Mouse (Mus musculus) forebrain, embryonic 14.5 days (tissue): ENCODE measurements around the gene Adgra3. TPM values are rescaled to one million over a fixed set of nuclear protein-coding genes. Genes with fewer than 3 reads are reported as not detected.

Experiments
- ATAC-seq: fragments of 200-750 bp; cut with Nextera tagmentation; 2 replicates; pipeline ENCODE4 v1.8.0; 2017; ENCODE audit warnings: mild to moderate bottlenecking, moderate library complexity
- DNase-seq: peaks from one replicate; pipeline ENCODE4 v3.0.0-alpha.2; 2015; ENCODE audit warnings: low spot score
- H3K27ac ChIP-seq: fragments of 300-500 bp; sonication (generic); 2 replicates; pipeline ENCODE4 v1.5.1; 2014; ENCODE audit warnings: low read depth, mild to moderate bottlenecking, control low read depth, low read length, moderate library complexity
- H3K27me3 ChIP-seq: fragments of 300-500 bp; sonication (generic); replicated peaks from 2 replicates; pipeline ENCODE4 v1.6.1; 2014; ENCODE audit warnings: low read length, control low read depth, mixed read lengths; ENCODE audit not compliant: control insufficient read depth, insufficient read depth
- H3K36me3 ChIP-seq: fragments of 300-500 bp; sonication (generic); 2 replicates; pipeline ENCODE4 v1.6.1; 2014; ENCODE audit warnings: low read length, control low read depth; ENCODE audit not compliant: control insufficient read depth, insufficient read depth
- H3K4me1 ChIP-seq: fragments of 300-500 bp; sonication (generic); 2 replicates; pipeline ENCODE4 v1.6.1; 2014; ENCODE audit warnings: antibody characterized with exemption, low read length, control low read depth; ENCODE audit not compliant: control insufficient read depth, insufficient read depth
- H3K4me2 ChIP-seq: fragments of 300-500 bp; sonication (generic); 2 replicates; pipeline ENCODE4 v1.6.1; 2014; ENCODE audit warnings: mild to moderate bottlenecking, control low read depth, low read length
- H3K4me3 ChIP-seq: fragments of 300-500 bp; sonication (generic); 2 replicates; pipeline ENCODE4 v1.5.1; 2014; ENCODE audit warnings: low read depth, low read length, control low read depth
- H3K9ac ChIP-seq: fragments of 300-500 bp; sonication (generic); 2 replicates; pipeline ENCODE4 v1.6.1; 2014; ENCODE audit warnings: mild to moderate bottlenecking, low read length, control low read depth, moderate library complexity
- H3K9me3 ChIP-seq: fragments of 300-500 bp; sonication (generic); replicated peaks from 2 replicates; pipeline ENCODE4 v1.6.1; 2016; ENCODE audit warnings: low read length, control low read depth, mixed read lengths; ENCODE audit not compliant: control insufficient read depth
- WGBS: fragments of 180-500 bp; shearing (Covaris S2); extraction: QIAGEN DNeasy Blood & Tissue Kit; methylation state at CpG from one replicate; pipeline ENCODE4 v1.1.7; 2014; 5-methylcytosine and 5-hydroxymethylcytosine counted together
- polyA plus RNA-seq: library from polyadenylated mRNA; unstranded; fragments of >200 nt; fragmentation: Nextera tagmentation; extraction: Ambion mirVana; gene quantifications from 2 replicates; pipeline ENCODE4 v1.2.1, GENCODE M21; 2014

Adgra3 gene
- polyA plus RNA-seq, 1 experiment from 2014 or later: 20.8 TPM

DNA sequence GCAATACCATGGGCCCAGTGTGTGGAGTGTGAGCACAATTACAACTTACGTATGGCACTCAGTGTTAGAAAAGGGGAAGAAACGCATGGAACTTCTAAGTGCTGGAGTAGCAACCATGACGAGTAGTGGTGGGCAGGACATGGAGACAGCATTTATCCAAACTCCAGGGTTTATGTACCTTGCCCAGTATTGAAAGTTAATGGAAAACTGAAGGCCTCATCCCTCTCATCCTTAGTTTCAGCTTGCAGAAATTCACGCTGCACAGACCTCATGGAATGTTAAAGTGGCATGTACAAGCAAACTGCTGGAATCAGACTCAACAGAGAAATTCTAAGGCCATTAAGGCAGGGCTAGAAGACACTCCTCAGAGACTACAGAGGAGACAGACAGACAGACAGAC is 84.6 kb downstream of the Adgra3 start:
- no peaks in the 10 kb centered on the region for H3K27me3 ChIP-seq
- peaks cover 40% of the 10 kb centered on the region for H3K36me3 ChIP-seq
- DNase-seq (no peak), ATAC-seq (no peak)
- H3K4me2 ChIP-seq: no peak overlapping the region
- no peaks in the 10 kb centered on the region for H3K4me1 ChIP-seq
- H3K27ac ChIP-seq: no peak overlapping the region
- no peak overlapping the region for H3K4me3 ChIP-seq
- H3K9me3 ChIP-seq: no peaks in the 10 kb centered on the region
- 90% methylated on average over 4 of the region's 4 CpGs for WGBS
- no peak overlapping the region for H3K9ac ChIP-seq

DNA sequence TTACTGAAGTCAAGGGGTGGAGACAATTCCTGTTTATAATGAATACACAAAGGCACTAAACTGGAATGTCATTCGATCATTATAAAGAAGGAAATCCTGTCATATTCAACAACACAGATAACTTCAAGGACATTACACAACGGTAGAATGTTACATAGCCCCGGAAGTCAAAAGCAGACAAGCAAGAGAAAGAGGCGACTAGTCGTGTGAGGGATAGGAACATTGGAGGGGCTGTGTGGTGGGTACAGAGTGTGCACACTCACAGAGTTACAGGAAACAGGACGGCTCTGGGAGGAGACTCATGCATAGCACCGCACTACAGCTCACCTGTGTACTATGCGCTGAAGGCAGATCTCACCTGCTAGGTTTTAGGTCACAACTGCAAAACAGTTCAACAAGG is 89.1 kb downstream of the Adgra3 start:
- Histone ChIP-seq H3K4me2 (no peak overlapping the region), H3K27ac (no peak overlapping the region), H3K4me1 (no peaks in the 10 kb centered on the region), H3K4me3 (no peak overlapping the region), H3K9me3 (no peaks in the 10 kb centered on the region), H3K27me3 (no peaks in the 10 kb centered on the region), H3K36me3 (peaks cover 36% of the 10 kb centered on the region), H3K9ac (no peak overlapping the region)
- ATAC-seq: no peak
- 92% methylated on average over 8 of the region's 8 CpGs for WGBS
- DNase-seq: no peak

DNA sequence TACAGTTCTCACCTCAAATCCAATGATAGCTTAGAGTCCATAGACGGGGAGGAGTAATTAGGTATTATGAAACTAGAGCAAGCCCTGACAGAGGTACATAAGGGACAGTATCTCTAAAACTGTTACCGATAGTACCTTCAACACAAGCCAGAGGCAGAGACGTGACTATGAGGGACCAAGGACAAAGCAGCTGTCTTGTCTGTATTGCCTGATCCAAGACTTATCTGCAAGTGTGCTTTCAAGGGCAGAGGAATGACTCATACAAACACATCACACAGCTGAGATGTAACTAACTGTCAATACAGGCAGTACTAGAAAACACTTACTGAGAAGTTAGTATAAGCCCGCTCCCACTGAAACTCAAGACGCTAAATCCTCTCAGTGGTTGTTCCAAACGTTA is 91.1 kb downstream of the Adgra3 start:
- H3K4me3 ChIP-seq: no peak overlapping the region
- DNase-seq (no peak), ATAC-seq (no peak)
- 94% methylated on average over 6 of the region's 6 CpGs for WGBS
- H3K9me3 ChIP-seq: no peaks in the 10 kb centered on the region
- no peak overlapping the region for H3K27ac ChIP-seq
- H3K4me2 ChIP-seq: no peak overlapping the region
- no peaks in the 10 kb centered on the region for H3K4me1 ChIP-seq
- peaks cover 42% of the 10 kb centered on the region; the same call in 1 of the 2 replicates for H3K36me3 ChIP-seq
- no peak overlapping the region for H3K9ac ChIP-seq
- no peaks in the 10 kb centered on the region for H3K27me3 ChIP-seq

DNA sequence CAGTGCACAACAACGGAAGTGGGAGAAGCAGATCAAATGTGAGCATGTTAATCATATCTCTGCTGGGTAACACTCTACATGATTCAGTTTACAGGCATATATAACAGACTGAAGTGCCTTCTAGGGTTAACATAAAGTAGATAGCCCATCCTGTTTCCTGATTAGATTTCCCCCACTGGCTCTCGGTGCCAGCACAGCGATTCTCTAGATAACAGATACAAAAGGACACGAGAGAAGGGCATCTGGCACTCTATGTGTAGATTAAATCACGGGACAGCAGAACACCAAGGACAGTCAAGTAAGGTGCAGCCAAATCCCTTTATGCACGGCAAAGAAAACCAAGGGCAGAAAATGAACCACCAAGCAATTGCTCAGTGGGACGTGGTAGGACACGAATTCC is 93.0 kb downstream of the Adgra3 start:
- no peaks in the 10 kb centered on the region for H3K4me1 ChIP-seq
- H3K4me2 ChIP-seq: no peak overlapping the region
- WGBS: 89% methylated on average over 8 of the region's 8 CpGs
- ATAC-seq (no peak), DNase-seq (no peak)
- H3K9me3 ChIP-seq: no peaks in the 10 kb centered on the region
- peaks cover 40% of the 10 kb centered on the region for H3K36me3 ChIP-seq
- no peak overlapping the region for H3K27ac ChIP-seq
- no peak overlapping the region for H3K4me3 ChIP-seq
- H3K9ac ChIP-seq: no peak overlapping the region
- H3K27me3 ChIP-seq: no peaks in the 10 kb centered on the region

DNA sequence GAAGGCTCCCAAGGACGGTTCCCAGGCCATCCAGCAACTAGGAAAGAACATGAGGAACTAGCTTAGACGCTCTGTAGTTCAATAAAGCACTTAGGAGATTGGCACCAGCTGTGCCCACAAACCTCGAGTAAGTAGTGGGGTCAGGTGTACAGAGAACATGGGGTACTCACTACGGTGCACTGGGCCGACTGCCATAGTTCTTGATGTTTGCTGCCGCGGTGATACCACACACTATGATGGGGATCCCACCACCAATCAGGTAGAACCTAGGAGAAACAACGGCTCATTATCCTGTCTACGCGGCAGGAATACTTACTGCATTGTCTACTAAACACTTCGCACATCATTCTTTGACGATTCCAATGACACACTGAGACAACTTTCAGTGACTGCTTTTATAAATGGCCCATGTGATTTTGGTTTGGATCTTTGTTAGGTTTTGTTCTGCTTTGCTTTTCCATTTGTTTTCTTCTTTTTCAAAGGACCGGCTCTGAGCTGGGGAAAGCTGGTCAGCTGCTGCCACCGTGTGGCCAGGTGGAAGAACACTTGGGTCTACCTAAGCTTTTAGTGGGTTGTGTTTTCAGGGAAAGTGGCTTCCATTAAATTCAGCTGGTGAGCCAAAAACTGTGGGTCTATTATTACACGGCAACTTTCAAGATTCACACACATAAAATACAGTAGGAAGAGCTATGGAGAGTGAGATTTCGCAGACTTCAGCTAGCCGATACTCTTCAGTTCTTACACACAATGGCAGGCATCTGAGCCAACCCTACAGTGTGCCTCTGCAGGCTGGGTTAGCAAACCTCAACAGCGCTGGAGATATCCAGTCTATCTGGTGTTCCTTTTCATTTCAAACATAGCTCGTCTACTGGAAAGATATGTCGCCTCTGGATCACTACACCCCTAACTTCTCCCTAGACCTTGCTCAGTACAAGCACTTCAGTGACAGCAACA is 97.1 kb downstream of the Adgra3 start:
- Histone ChIP-seq H3K27ac (no peak overlapping the region), H3K27me3 (no peaks in the 10 kb centered on the region), H3K4me2 (no peak overlapping the region), H3K9ac (no peak overlapping the region), H3K4me1 (no peaks in the 10 kb centered on the region), H3K9me3 (no peaks in the 10 kb centered on the region), H3K4me3 (no peak overlapping the region), H3K36me3 (peaks cover 48% of the 10 kb centered on the region)
- peak; percentile 87 for ATAC-seq
- 84% methylated on average over 20 of the region's 20 CpGs for WGBS
- peak; percentile 76 for DNase-seq

DNA sequence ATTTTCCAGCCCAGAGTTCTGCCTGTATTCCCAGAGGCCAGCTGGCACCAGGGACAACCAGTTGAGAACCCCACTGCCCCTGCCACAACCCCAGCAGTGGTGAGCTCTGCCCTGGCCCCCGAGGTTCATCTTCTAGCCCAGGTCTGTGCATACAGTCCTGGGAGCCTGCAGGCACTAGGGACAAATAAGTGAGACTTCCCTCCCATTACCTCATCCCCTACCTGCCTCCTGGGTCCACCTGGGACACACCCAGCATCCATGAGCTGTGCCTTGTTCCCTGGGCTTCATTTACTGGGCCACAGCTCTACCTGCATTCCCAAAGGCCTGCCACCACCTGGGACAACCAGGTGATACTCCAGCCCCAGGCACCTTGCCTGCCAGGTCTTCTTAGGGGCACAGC is 122.5 kb downstream of the Adgra3 start:
- WGBS: 82% methylated on average over 1 of the region's 1 CpGs

DNA sequence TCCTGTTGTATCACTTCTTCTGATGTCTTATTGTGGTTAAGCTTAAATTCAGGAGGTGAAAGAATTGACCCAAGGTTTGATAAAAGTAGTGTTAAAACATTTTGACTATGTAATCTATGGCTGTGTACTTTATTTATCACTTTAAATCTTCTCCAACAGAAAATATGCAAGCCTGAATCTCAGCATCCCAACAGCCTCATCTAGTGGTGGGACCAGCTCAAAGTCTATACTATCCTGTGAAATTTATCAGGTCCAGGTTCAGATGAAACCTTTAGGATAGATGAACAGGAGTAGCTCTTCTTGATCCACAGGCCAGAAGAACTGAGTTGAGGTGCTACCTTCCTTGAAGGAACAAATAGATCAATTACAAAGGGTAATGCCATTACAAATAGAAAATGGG is 134.1 kb downstream of the Adgra3 start:
- ATAC-seq: no peak
- Histone ChIP-seq H3K9me3 (no peaks in the 10 kb centered on the region), H3K4me1 (no peaks in the 10 kb centered on the region), H3K4me2 (no peak overlapping the region), H3K9ac (no peak overlapping the region), H3K36me3 (no peaks in the 10 kb centered on the region), H3K27ac (no peak overlapping the region), H3K27me3 (no peaks in the 10 kb centered on the region), H3K4me3 (no peak overlapping the region)
- DNase-seq: no peak

More for the DNA sequence above, 122.5 kb downstream of the Adgra3 start:
- H3K9ac ChIP-seq: no peak overlapping the region
- H3K4me3 ChIP-seq: no peak overlapping the region
- no peak overlapping the region for H3K4me2 ChIP-seq
- H3K4me1 ChIP-seq: no peaks in the 10 kb centered on the region
- no peaks in the 10 kb centered on the region for H3K27me3 ChIP-seq
- no peak for DNase-seq
- no peak overlapping the region for H3K27ac ChIP-seq
- no peaks in the 10 kb centered on the region for H3K9me3 ChIP-seq
- H3K36me3 ChIP-seq: no peaks in the 10 kb centered on the region
- no peak for ATAC-seq

DNA sequence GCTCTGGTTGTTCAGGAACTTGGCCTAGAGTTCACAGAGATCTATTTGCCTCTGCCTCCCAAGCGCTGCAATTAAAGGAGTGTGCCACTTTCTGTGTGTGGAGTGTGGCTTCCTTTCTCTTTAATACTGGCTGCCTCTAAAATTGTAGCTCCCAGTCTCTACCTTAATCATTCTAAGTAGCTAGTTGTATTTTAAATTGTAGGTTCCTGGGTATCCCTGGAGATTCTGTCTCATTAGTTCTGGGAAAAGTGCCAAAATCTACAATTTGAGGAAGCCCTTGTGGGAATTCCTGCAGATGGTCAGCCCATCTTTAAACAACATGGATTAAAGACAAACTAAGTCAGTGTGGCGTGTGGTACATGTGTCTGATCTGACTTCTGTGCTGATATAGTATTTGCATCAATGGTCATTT is 143.1 kb downstream of the Adgra3 start:
- H3K4me1 ChIP-seq: peaks cover 7% of the 10 kb centered on the region; the same call in 1 of the 2 replicates
- 38% methylated on average over 2 of the region's 2 CpGs for WGBS
- H3K36me3 ChIP-seq: no peaks in the 10 kb centered on the region
- H3K9me3 ChIP-seq: no peaks in the 10 kb centered on the region
- no peak overlapping the region for H3K27ac ChIP-seq
- no peak overlapping the region for H3K4me2 ChIP-seq
- H3K9ac ChIP-seq: no peak overlapping the region
- no peak overlapping the region for H3K4me3 ChIP-seq
- ATAC-seq: peak; percentile 54; the same call in 1 of the 2 replicates
- H3K27me3 ChIP-seq: no peaks in the 10 kb centered on the region
- peak; percentile 74 for DNase-seq
